Mouse (Mus musculus): ENCODE results near the gene Bri3. TPM values are rescaled to one million over a fixed set of nuclear protein-coding genes. Genes with fewer than 3 reads are reported as not detected.

Bri3 gene
- polyA plus RNA-seq, 1 experiment: 76.9 TPM

- no peaks in the 10 kb centered on the region for H3K36me3 ChIP-seq (ENCODE audit: control insufficient read depth, insufficient read depth, low read length)
- H3K27ac ChIP-seq (ENCODE audit: control insufficient read depth, insufficient read depth, low read length): no peak overlapping the region
- no peak for DNase-seq
- peaks cover 2% of the 10 kb centered on the region for H3K4me1 ChIP-seq (replicated peaks; ENCODE audit: control insufficient read depth, insufficient read depth, low read length)
- 91% methylated on average over 9 of the region's 9 CpGs for WGBS
- no peak overlapping the region for H3K4me3 ChIP-seq (ENCODE audit: control insufficient read depth, insufficient read depth, low read length)
- TF ChIP-seq CTCF (IDR thresholded peaks at IDR 0.05; ENCODE audit: borderline replicate concordance, control insufficient read depth, extremely low read depth, insufficient read depth, low read length, poor library complexity): no peak
- no peak for TF ChIP-seq POLR2A (IDR thresholded peaks at IDR 0.05; ENCODE audit: control insufficient read depth, extremely low read depth, insufficient read depth, low read length, poor library complexity)
- peaks cover 2% of the 10 kb centered on the region for H3K27me3 ChIP-seq (ENCODE audit: control insufficient read depth, insufficient read depth, low read length)
These were observed 108.2 kb downstream of the Bri3 start for GRCm38 (mm10) chr5:144352250-144353047.

GRCm38 (mm10) chr5:144356776-144357455 is 112.7 kb downstream of the Bri3 start:
- Histone ChIP-seq H3K27me3 (ENCODE audit: control insufficient read depth, insufficient read depth, low read length) (peaks cover 10% of the 10 kb centered on the region), H3K4me3 (ENCODE audit: control insufficient read depth, insufficient read depth, low read length) (0 out of 2 replicates have a peak overlapping the region, but pooled peaks have one; percentile 30), H3K36me3 (ENCODE audit: control insufficient read depth, insufficient read depth, low read length) (no peaks in the 10 kb centered on the region), H3K4me1 (replicated peaks; ENCODE audit: control insufficient read depth, insufficient read depth, low read length) (peaks cover 12% of the 10 kb centered on the region), H3K27ac (ENCODE audit: control insufficient read depth, insufficient read depth, low read length) (no peak overlapping the region)
- TF ChIP-seq POLR2A (IDR thresholded peaks at IDR 0.05; ENCODE audit: control insufficient read depth, extremely low read depth, insufficient read depth, low read length, poor library complexity) (no peak), CTCF (IDR thresholded peaks at IDR 0.05; ENCODE audit: borderline replicate concordance, control insufficient read depth, extremely low read depth, insufficient read depth, low read length, poor library complexity) (no peak)
- DNase-seq: no peak
- WGBS: 23% methylated on average over 17 of the region's 17 CpGs

- Histone ChIP-seq H3K36me3 (ENCODE audit: control insufficient read depth, insufficient read depth, low read length) (no peaks in the 10 kb centered on the region), H3K27ac (ENCODE audit: control insufficient read depth, insufficient read depth, low read length) (no peak overlapping the region), H3K4me1 (replicated peaks; ENCODE audit: control insufficient read depth, insufficient read depth, low read length) (peaks cover 12% of the 10 kb centered on the region), H3K4me3 (ENCODE audit: control insufficient read depth, insufficient read depth, low read length) (peak overlapping the region; percentile 30), H3K27me3 (ENCODE audit: control insufficient read depth, insufficient read depth, low read length) (peaks cover 10% of the 10 kb centered on the region)
- 2% methylated on average over 27 of the region's 27 CpGs for WGBS
- peak; percentile 12 for DNase-seq
- no peak for TF ChIP-seq CTCF (IDR thresholded peaks at IDR 0.05; ENCODE audit: borderline replicate concordance, control insufficient read depth, extremely low read depth, insufficient read depth, low read length, poor library complexity)
- TF ChIP-seq POLR2A (IDR thresholded peaks at IDR 0.05; ENCODE audit: control insufficient read depth, extremely low read depth, insufficient read depth, low read length, poor library complexity): no peak
These were observed 113.3 kb downstream of the Bri3 start for GRCm38 (mm10) chr5:144357551-144357880.

GRCm38 (mm10) chr5:144357881-144358591 is 113.8 kb downstream of the Bri3 start, which contains the start of gene Baiap2l1:
Gene Baiap2l1 (minus strand): TSS chr5:144358112.
- Histone ChIP-seq H3K36me3 (ENCODE audit: control insufficient read depth, insufficient read depth, low read length) (no peaks in the 10 kb centered on the region), H3K27me3 (ENCODE audit: control insufficient read depth, insufficient read depth, low read length) (peaks cover 10% of the 10 kb centered on the region), H3K4me3 (ENCODE audit: control insufficient read depth, insufficient read depth, low read length) (peak within 1 kb of the TSS; percentile 30), H3K27ac (ENCODE audit: control insufficient read depth, insufficient read depth, low read length) (no peak within 1 kb of the TSS), H3K4me1 (replicated peaks; ENCODE audit: control insufficient read depth, insufficient read depth, low read length) (peaks cover 12% of the 10 kb centered on the region)
- TF ChIP-seq CTCF (IDR thresholded peaks at IDR 0.05; ENCODE audit: borderline replicate concordance, control insufficient read depth, extremely low read depth, insufficient read depth, low read length, poor library complexity) (no peak), POLR2A (IDR thresholded peaks at IDR 0.05; ENCODE audit: control insufficient read depth, extremely low read depth, insufficient read depth, low read length, poor library complexity) (no peak)
- peak; percentile 54 for DNase-seq
- 2% methylated on average over 59 of the region's 60 CpGs for WGBS

GRCm38 (mm10) chr5:144358592-144358917 is 114.3 kb downstream of the Bri3 start:
- TF ChIP-seq POLR2A (IDR thresholded peaks at IDR 0.05; ENCODE audit: control insufficient read depth, extremely low read depth, insufficient read depth, low read length, poor library complexity) (no peak), CTCF (IDR thresholded peaks at IDR 0.05; ENCODE audit: borderline replicate concordance, control insufficient read depth, extremely low read depth, insufficient read depth, low read length, poor library complexity) (no peak)
- 12% methylated on average over 10 of the region's 10 CpGs for WGBS
- DNase-seq: no peak
- Histone ChIP-seq H3K4me1 (replicated peaks; ENCODE audit: control insufficient read depth, insufficient read depth, low read length) (peaks cover 12% of the 10 kb centered on the region), H3K4me3 (ENCODE audit: control insufficient read depth, insufficient read depth, low read length) (peak overlapping the region; percentile 22), H3K27ac (ENCODE audit: control insufficient read depth, insufficient read depth, low read length) (no peak overlapping the region), H3K27me3 (ENCODE audit: control insufficient read depth, insufficient read depth, low read length) (peaks cover 10% of the 10 kb centered on the region), H3K36me3 (ENCODE audit: control insufficient read depth, insufficient read depth, low read length) (no peaks in the 10 kb centered on the region)

- Histone ChIP-seq H3K27ac (ENCODE audit: control insufficient read depth, insufficient read depth, low read length) (no peak overlapping the region), H3K4me1 (replicated peaks; ENCODE audit: control insufficient read depth, insufficient read depth, low read length) (peaks cover 12% of the 10 kb centered on the region), H3K4me3 (ENCODE audit: control insufficient read depth, insufficient read depth, low read length) (no peak overlapping the region), H3K27me3 (ENCODE audit: control insufficient read depth, insufficient read depth, low read length) (peaks cover 10% of the 10 kb centered on the region), H3K36me3 (ENCODE audit: control insufficient read depth, insufficient read depth, low read length) (no peaks in the 10 kb centered on the region)
- WGBS: 81% methylated on average over 6 of the region's 6 CpGs
- DNase-seq: no peak
- no peak for TF ChIP-seq CTCF (IDR thresholded peaks at IDR 0.05; ENCODE audit: borderline replicate concordance, control insufficient read depth, extremely low read depth, insufficient read depth, low read length, poor library complexity)
- no peak for TF ChIP-seq POLR2A (IDR thresholded peaks at IDR 0.05; ENCODE audit: control insufficient read depth, extremely low read depth, insufficient read depth, low read length, poor library complexity)
These were observed 115.6 kb downstream of the Bri3 start for GRCm38 (mm10) chr5:144359886-144360285.

All from thymus, adult 2 months (tissue).